Mouse (Mus musculus) forebrain, postnatal 0 days (tissue): ENCODE data around the gene Reep3. TPM values are rescaled to one million over a fixed set of nuclear protein-coding genes. Genes with fewer than 3 reads are reported as not detected.

Source experiments
- ATAC-seq: fragments of 200-750 bp; cut with Nextera tagmentation; 2 replicates; pipeline ENCODE4 v1.8.0; 2017; ENCODE audit warnings: mild to moderate bottlenecking, moderate library complexity
- DNase-seq: peaks from one replicate; pipeline ENCODE4 v3.0.0-alpha.2; 2015
- H3K27ac ChIP-seq: fragments of 300-500 bp; sonication (generic); 2 replicates; pipeline ENCODE4 v1.5.1; 2014; ENCODE audit warnings: low read depth, mild to moderate bottlenecking, antibody characterized with exemption, low read length, moderate library complexity, mixed read lengths
- H3K27me3 ChIP-seq: fragments of 300-500 bp; sonication (generic); 2 replicates; pipeline ENCODE4 v1.6.1; 2014; ENCODE audit warnings: mild to moderate bottlenecking, low read length, mixed read lengths; ENCODE audit not compliant: insufficient read depth
- H3K36me3 ChIP-seq: fragments of 300-500 bp; sonication (generic); 2 replicates; pipeline ENCODE4 v1.6.1; 2014; ENCODE audit warnings: mild to moderate bottlenecking, moderate library complexity; ENCODE audit not compliant: insufficient read depth
- H3K4me1 ChIP-seq: fragments of 300-500 bp; sonication (generic); 2 replicates; pipeline ENCODE4 v1.6.1; 2014; ENCODE audit warnings: antibody characterized with exemption; ENCODE audit not compliant: insufficient read depth
- H3K4me2 ChIP-seq: fragments of 300-500 bp; sonication (generic); 2 replicates; pipeline ENCODE4 v1.6.1; 2014; ENCODE audit warnings: low read depth, mild to moderate bottlenecking, moderate library complexity
- H3K4me3 ChIP-seq: fragments of 300-500 bp; sonication (generic); 2 replicates; pipeline ENCODE4 v1.5.1; 2014; ENCODE audit warnings: low read depth, low read length, mixed read lengths
- H3K9ac ChIP-seq: fragments of 300-500 bp; sonication (generic); 2 replicates; pipeline ENCODE4 v1.6.1; 2014; ENCODE audit warnings: mild to moderate bottlenecking
- H3K9me3 ChIP-seq: fragments of 300-500 bp; sonication (generic); 2 replicates; pipeline ENCODE4 v1.6.1; 2016; ENCODE audit warnings: low read length
- CTCF ChIP-seq: sonication (generic); IDR thresholded peaks from 2 replicates; pipeline ENCODE4 v1.5.1; 2016; ENCODE audit warnings: antibody characterized with exemption, control low read depth, low read depth
- WGBS: fragments of 180-500 bp; shearing (Covaris S2); extraction: QIAGEN DNeasy Blood & Tissue Kit; methylation state at CpG from one replicate; pipeline ENCODE4 v1.1.7; 2014; 5-methylcytosine and 5-hydroxymethylcytosine counted together
- polyA plus RNA-seq: library from polyadenylated mRNA; unstranded; fragments of >200 nt; fragmentation: Nextera tagmentation; extraction: Ambion mirVana; gene quantifications from 2 replicates; pipeline ENCODE4 v1.2.1, GENCODE M21; 2015
- total RNA-seq: library from RNA; depleted of rRNA; stranded (reverse); fragments of >200 nt; gene quantifications from 2 replicates; pipeline ENCODE4 v1.2.3, GENCODE M21; 2014

Reep3 gene
- total and polyA plus RNA-seq, 2 experiments from 2014 or later = 23.7 to 30.8 TPM

DNA sequence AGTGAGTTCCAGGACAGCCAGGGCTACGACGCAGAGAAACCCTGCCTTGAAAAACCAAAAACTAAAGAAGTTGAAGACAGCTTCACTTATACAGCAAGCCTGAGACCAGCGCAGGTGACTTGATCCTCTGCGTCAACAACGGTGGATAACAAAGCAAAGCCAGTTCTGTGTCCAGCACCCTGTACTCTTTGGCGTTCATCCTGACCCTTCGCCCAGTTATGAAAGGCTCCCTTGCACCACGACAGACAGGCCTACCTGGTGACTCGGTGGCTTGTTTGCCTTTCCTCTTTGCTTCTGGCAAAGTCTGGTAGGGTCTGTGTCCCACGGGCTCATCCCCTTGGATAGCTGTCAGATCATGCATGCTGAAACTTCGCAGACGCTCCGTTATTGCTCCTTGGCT, 75.3 kb downstream of the Reep3 start:
- no peaks in the 10 kb centered on the region for H3K9me3 ChIP-seq
- no peak overlapping the region for H3K4me2 ChIP-seq
- DNase-seq (no peak), ATAC-seq (no peak)
- H3K27me3 ChIP-seq = no peaks in the 10 kb centered on the region
- no peak overlapping the region for H3K27ac ChIP-seq
- no peaks in the 10 kb centered on the region for H3K36me3 ChIP-seq
- 0 out of 2 replicates have a peak, but pooled peaks cover 7% of the 10 kb centered on the region for H3K4me1 ChIP-seq
- H3K4me3 ChIP-seq = no peak overlapping the region
- no peak for TF ChIP-seq CTCF
- no peak overlapping the region for H3K9ac ChIP-seq
- WGBS = 93% methylated on average over 13 of the region's 13 CpGs

DNA sequence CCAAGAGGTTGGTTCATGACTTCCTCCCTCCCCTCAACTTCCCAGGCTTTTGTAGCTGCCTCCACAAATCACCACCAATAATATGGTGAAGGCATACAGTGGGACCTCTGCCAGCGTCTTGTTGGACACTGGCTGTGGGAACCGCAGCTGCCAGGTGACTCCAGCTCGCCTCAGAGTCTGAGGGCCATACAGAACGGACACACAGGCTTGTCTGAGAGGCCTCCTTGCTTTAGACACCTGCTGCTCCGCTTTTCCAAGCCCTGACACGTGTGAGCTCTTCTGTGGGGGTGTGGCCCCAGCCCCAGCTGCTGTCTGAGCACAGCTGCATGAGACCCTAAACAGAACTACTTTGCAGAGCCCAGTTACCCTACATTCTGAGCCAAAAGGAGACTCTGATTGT, 77.9 kb downstream of the Reep3 start:
- peak; percentile 56 for ATAC-seq
- Histone ChIP-seq H3K4me2 (no peak overlapping the region), H3K9ac (no peak overlapping the region), H3K36me3 (0 out of 2 replicates have a peak, but pooled peaks cover 7% of the 10 kb centered on the region), H3K4me3 (no peak overlapping the region), H3K4me1 (no peaks in the 10 kb centered on the region), H3K27me3 (no peaks in the 10 kb centered on the region), H3K9me3 (no peaks in the 10 kb centered on the region), H3K27ac (no peak overlapping the region)
- no peak for TF ChIP-seq CTCF
- 25% methylated on average over 6 of the region's 6 CpGs for WGBS
- DNase-seq = peak; percentile 25

DNA sequence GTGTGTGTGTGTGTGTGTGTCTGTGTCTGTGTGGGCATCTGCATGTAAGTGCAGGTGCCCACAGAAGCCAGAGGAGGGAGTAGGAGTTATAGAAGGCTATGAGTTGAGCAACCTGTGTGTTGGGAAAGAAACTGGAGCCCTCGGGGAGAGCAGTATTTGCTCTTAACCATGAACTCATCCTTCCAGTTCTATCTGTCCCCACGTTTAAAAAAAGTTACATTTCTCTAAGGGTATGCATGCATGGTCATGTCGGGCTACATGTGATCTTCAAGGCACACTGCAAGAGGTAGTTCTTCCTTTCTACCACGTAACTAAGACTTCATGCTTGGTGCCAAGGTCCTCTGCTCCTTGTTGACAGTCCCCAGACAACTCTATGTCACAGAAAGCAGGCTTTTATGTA, 78.9 kb downstream of the Reep3 start:
- ATAC-seq = no peak
- TF ChIP-seq CTCF = no peak
- no peak for DNase-seq
- Histone ChIP-seq H3K9ac (no peak overlapping the region), H3K27ac (no peak overlapping the region), H3K9me3 (no peaks in the 10 kb centered on the region), H3K4me3 (no peak overlapping the region), H3K36me3 (peaks cover 9% of the 10 kb centered on the region; the same call in 1 of the 2 replicates), H3K27me3 (no peaks in the 10 kb centered on the region), H3K4me2 (no peak overlapping the region), H3K4me1 (no peaks in the 10 kb centered on the region)
- WGBS = 87% methylated on average over 4 of the region's 4 CpGs

DNA sequence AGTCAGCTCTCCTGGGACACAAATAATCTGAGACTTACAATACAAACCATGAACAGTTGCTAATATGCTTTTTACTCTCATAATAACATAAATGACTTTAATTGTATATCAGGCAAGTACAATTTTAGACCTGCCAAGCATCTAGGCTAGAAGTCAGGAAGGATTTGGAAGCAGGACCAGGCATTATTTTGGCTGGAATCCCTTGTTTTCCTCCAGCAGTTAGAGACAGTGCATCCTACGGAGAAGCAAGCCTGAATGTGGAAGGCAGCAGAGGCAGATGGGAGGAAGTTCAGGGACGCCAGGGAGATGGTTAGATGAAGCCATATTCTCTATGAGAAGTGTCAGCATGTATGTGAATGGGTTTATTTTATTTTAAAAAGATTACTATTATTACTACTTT, 79.4 kb downstream of the Reep3 start:
- H3K27ac ChIP-seq = no peak overlapping the region
- no peak overlapping the region for H3K9ac ChIP-seq
- H3K36me3 ChIP-seq = peaks cover 10% of the 10 kb centered on the region; the same call in 1 of the 2 replicates
- no peak overlapping the region for H3K4me2 ChIP-seq
- H3K4me1 ChIP-seq = no peaks in the 10 kb centered on the region
- 50% methylated on average over 2 of the region's 2 CpGs for WGBS
- no peak for TF ChIP-seq CTCF
- no peaks in the 10 kb centered on the region for H3K27me3 ChIP-seq
- DNase-seq = no peak
- H3K4me3 ChIP-seq = no peak overlapping the region
- no peaks in the 10 kb centered on the region for H3K9me3 ChIP-seq
- no peak for ATAC-seq

DNA sequence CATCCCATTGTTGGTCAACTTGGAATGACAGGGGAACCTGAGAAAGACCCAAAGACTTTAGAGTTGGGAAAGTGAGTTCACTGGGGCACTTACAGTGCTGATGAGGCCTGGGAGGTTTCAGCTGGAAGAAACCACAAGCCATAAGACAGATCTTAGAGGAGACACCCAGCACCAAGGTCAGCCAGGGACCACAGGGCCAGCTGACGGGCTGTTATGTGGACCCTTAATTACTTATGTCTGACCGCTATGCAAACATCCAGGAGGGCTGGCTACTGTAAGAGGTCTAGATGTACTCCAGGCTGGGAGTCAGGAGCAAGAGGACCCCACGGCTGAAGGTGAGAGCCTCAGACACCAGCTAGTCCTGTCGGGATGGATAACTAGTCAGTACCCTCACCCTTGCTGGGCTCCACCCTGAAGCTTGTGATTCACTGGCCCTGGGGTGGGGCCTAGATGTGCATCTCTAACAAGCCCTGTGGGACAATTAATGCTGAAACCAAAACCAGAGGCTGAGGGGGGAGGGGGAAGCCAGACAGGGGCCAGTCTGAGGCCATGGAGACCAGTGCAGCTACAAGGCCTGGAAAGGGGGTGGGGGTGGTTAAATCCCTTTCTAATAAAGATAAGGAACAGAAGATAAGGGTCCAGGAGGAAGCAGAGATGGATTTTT, 80.0 kb downstream of the Reep3 start:
- Histone ChIP-seq H3K9ac (no peak overlapping the region), H3K27ac (no peak overlapping the region), H3K4me1 (no peaks in the 10 kb centered on the region), H3K4me2 (no peak overlapping the region), H3K9me3 (no peaks in the 10 kb centered on the region), H3K4me3 (no peak overlapping the region), H3K27me3 (no peaks in the 10 kb centered on the region), H3K36me3 (peaks cover 10% of the 10 kb centered on the region; the same call in 1 of the 2 replicates)
- DNase-seq = no peak
- ATAC-seq = no peak
- TF ChIP-seq CTCF = no peak
- WGBS = 88% methylated on average over 4 of the region's 4 CpGs

DNA sequence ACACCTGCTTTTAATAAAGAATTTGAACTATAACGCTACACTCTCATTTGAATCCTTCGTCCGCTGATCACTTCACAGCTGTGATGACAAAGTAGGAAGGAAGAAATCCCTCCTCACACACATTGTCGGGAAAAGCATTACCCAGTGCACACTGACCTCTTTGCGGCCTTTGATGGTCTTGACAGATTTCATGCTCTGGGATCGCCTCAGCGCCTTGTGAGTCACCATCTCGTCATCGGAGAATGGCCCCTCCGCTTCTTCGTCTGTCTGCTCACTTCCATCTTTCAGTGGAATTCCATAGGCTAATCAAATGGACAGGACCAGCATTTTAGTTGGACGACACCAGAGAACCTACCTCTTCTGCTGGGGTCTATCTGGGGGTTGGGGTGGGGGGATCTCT, 82.0 kb downstream of the Reep3 start:
- no peaks in the 10 kb centered on the region for H3K27me3 ChIP-seq
- ATAC-seq = no peak
- 91% methylated on average over 12 of the region's 12 CpGs for WGBS

DNA sequence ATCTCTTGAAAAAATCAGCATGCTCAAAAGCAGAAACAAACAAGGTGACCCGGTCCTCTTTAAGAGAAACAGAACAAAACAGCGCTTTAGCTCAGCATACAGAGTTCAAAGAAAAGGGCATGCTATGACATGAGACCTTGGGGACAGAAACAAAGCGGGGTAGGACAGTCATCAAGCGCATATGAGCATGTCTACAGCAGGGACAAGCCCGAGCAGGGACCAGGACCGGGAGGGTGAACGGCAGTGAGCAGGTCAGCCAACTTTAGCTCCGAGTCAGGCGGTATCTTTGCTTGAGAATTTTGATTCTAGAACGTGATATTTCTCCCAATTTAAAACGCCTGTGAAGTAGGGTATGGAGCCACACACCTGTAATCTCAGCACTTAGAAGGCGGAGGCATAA, 86.2 kb downstream of the Reep3 start:
- TF ChIP-seq CTCF = no peak
- ATAC-seq (no peak), DNase-seq (no peak)
- H3K9ac ChIP-seq = no peak overlapping the region
- H3K36me3 ChIP-seq = peaks cover 10% of the 10 kb centered on the region; the same call in 1 of the 2 replicates
- H3K4me3 ChIP-seq = no peak overlapping the region
- no peaks in the 10 kb centered on the region for H3K9me3 ChIP-seq
- no peaks in the 10 kb centered on the region for H3K27me3 ChIP-seq
- H3K27ac ChIP-seq = no peak overlapping the region
- WGBS = 87% methylated on average over 12 of the region's 12 CpGs
- no peaks in the 10 kb centered on the region for H3K4me1 ChIP-seq
- H3K4me2 ChIP-seq = no peak overlapping the region

More for the DNA sequence above, 82.0 kb downstream of the Reep3 start:
- no peak overlapping the region for H3K27ac ChIP-seq
- H3K9ac ChIP-seq = no peak overlapping the region
- no peak for TF ChIP-seq CTCF
- peaks cover 10% of the 10 kb centered on the region; the same call in 1 of the 2 replicates for H3K36me3 ChIP-seq
- DNase-seq = no peak
- no peak overlapping the region for H3K4me3 ChIP-seq
- H3K4me1 ChIP-seq = no peaks in the 10 kb centered on the region
- H3K9me3 ChIP-seq = no peaks in the 10 kb centered on the region
- no peak overlapping the region for H3K4me2 ChIP-seq
